Mouse (Mus musculus) C2C12 (cell line): ENCODE data around the gene Pus7l. TPM values are rescaled to one million over a fixed set of nuclear protein-coding genes. Genes with fewer than 3 reads are reported as not detected.

ENCODE experiments used
- H3K27me3 ChIP-seq: one replicate; pipeline ENCODE4 v1.6.1; 2011; ENCODE audit not compliant: control insufficient read depth, insufficient read depth, insufficient read length
- H3K36me3 ChIP-seq: one replicate; pipeline ENCODE4 v1.6.1; 2011; ENCODE audit not compliant: control insufficient read depth, insufficient read depth
- H3K4me3 ChIP-seq: one replicate; pipeline ENCODE4 v1.5.1; 2011; ENCODE audit warnings: mild to moderate bottlenecking, control low read depth; ENCODE audit not compliant: poor library complexity, insufficient read depth, severe bottlenecking
- H3K79me2 ChIP-seq: one replicate; pipeline ENCODE4 v1.6.1; 2011; ENCODE audit not compliant: control insufficient read depth, insufficient read depth
- H3K79me3 ChIP-seq: one replicate; pipeline ENCODE4 v1.6.1; 2011; ENCODE audit warnings: low read depth, control low read depth
- H3ac ChIP-seq: one replicate; pipeline ENCODE3; 2011; ENCODE audit warnings: low read depth; ENCODE audit not compliant: control insufficient read depth, insufficient read length
- CEBPB ChIP-seq: IDR thresholded peaks from one replicate; pipeline ENCODE4 v1.6.1; 2011; ENCODE audit warnings: low read depth, mild to moderate bottlenecking, control low read depth, moderate library complexity
- CTCF ChIP-seq: IDR thresholded peaks from one replicate; pipeline ENCODE4 v1.5.1; 2011; ENCODE audit not compliant: control insufficient read depth, insufficient read depth, insufficient read length
- FOSL1 ChIP-seq: IDR thresholded peaks from one replicate; pipeline ENCODE4 v1.8.0; 2011; ENCODE audit warnings: mild to moderate bottlenecking, low read length; ENCODE audit not compliant: poor library complexity, insufficient read depth, severe bottlenecking
- MAX ChIP-seq: IDR thresholded peaks from one replicate; pipeline ENCODE4 v1.6.1; 2011; ENCODE audit warnings: mild to moderate bottlenecking, control low read depth
- MYOD1 ChIP-seq: IDR thresholded peaks from one replicate; pipeline ENCODE4 v1.6.1; 2011; ENCODE audit warnings: low read depth; ENCODE audit not compliant: control insufficient read depth, insufficient read length
- MYOG ChIP-seq: IDR thresholded peaks from one replicate; pipeline ENCODE4 v1.6.1; 2011; ENCODE audit not compliant: control insufficient read depth, insufficient read length; ENCODE audit errors: extremely low read depth
- USF1 ChIP-seq: IDR thresholded peaks from one replicate; pipeline ENCODE4 v1.6.1; 2011; ENCODE audit warnings: low read depth, mild to moderate bottlenecking, control low read depth, moderate library complexity
- polyA plus RNA-seq: library from polyadenylated mRNA; unstranded; fragments of >200 nt; fragmentation: generic; extraction: Trizol; gene quantifications from one replicate; pipeline ENCODE4 v1.2.1, GENCODE M21; 2012; ENCODE audit warnings: missing spikeins

The Pus7l gene
- polyA plus RNA-seq, 1 experiment, result 7.2 TPM

GRCm38 (mm10) chr15:94584738-94585137, 41.4 kb upstream of the Pus7l start:
- Histone ChIP-seq H3ac (no peak overlapping the region), H3K4me3 (no peak overlapping the region), H3K27me3 (no peaks in the 10 kb centered on the region), H3K79me3 (peaks cover 30% of the 10 kb centered on the region), H3K36me3 (peaks cover 82% of the 10 kb centered on the region), H3K79me2 (peaks cover 41% of the 10 kb centered on the region)
- no peak for TF ChIP-seq MYOG
- no peak for TF ChIP-seq CEBPB
- TF ChIP-seq MYOD1, result no peak
- no peak for TF ChIP-seq USF1
- no peak for TF ChIP-seq FOSL1
- TF ChIP-seq MAX, result no peak
- no peak for TF ChIP-seq CTCF

GRCm38 (mm10) chr15:94583153-94583552, 39.8 kb upstream of the Pus7l start:
- peaks cover 27% of the 10 kb centered on the region for H3K79me2 ChIP-seq
- H3K79me3 ChIP-seq, result peaks cover 19% of the 10 kb centered on the region
- no peaks in the 10 kb centered on the region for H3K27me3 ChIP-seq
- H3K4me3 ChIP-seq, result no peak overlapping the region
- TF ChIP-seq CEBPB, result no peak
- H3ac ChIP-seq, result no peak overlapping the region
- H3K36me3 ChIP-seq, result peaks cover 98% of the 10 kb centered on the region

GRCm38 (mm10) chr15:94582000-94582593, 38.8 kb upstream of the Pus7l start:
- H3K79me2 ChIP-seq, result peaks cover 16% of the 10 kb centered on the region
- H3K79me3 ChIP-seq, result peaks cover 10% of the 10 kb centered on the region
- H3ac ChIP-seq, result no peak overlapping the region
- H3K36me3 ChIP-seq, result peaks cover 95% of the 10 kb centered on the region
- no peaks in the 10 kb centered on the region for H3K27me3 ChIP-seq
- TF ChIP-seq CEBPB (no peak), CTCF (no peak), MYOG (no peak), MAX (no peak), USF1 (no peak), MYOD1 (no peak), FOSL1 (no peak)
- H3K4me3 ChIP-seq, result no peak overlapping the region

GRCm38 (mm10) chr15:94574566-94575268, 31.4 kb upstream of the Pus7l start:
- no peaks in the 10 kb centered on the region for H3K27me3 ChIP-seq
- TF ChIP-seq MYOD1 (peak; percentile 87), MAX (no peak)
- H3K79me2 ChIP-seq, result no peaks in the 10 kb centered on the region
- H3ac ChIP-seq, result no peak overlapping the region
- H3K79me3 ChIP-seq, result no peaks in the 10 kb centered on the region
- peaks cover 21% of the 10 kb centered on the region for H3K36me3 ChIP-seq
- H3K4me3 ChIP-seq, result no peak overlapping the region

- Histone ChIP-seq H3K36me3 (peaks cover 2% of the 10 kb centered on the region), H3ac (no peak overlapping the region), H3K27me3 (no peaks in the 10 kb centered on the region), H3K4me3 (no peak overlapping the region), H3K79me3 (no peaks in the 10 kb centered on the region), H3K79me2 (no peaks in the 10 kb centered on the region)
- no peak for TF ChIP-seq FOSL1
- TF ChIP-seq CTCF, result no peak
- no peak for TF ChIP-seq USF1
- no peak for TF ChIP-seq MYOG
- TF ChIP-seq MYOD1, result no peak
- TF ChIP-seq MAX, result no peak
- TF ChIP-seq CEBPB, result no peak
Measured at GRCm38 (mm10) chr15:94572746-94573145, 29.4 kb upstream of the Pus7l start.

GRCm38 (mm10) chr15:94571501-94571900, 28.2 kb upstream of the Pus7l start:
- TF ChIP-seq MAX (no peak), USF1 (no peak), FOSL1 (no peak), CTCF (no peak), MYOG (no peak)
- no peaks in the 10 kb centered on the region for H3K79me2 ChIP-seq
- no peak overlapping the region for H3K4me3 ChIP-seq
- no peak overlapping the region for H3ac ChIP-seq
- H3K27me3 ChIP-seq, result no peaks in the 10 kb centered on the region
- no peaks in the 10 kb centered on the region for H3K36me3 ChIP-seq
- no peaks in the 10 kb centered on the region for H3K79me3 ChIP-seq
